Mouse (Mus musculus) bone marrow, adult 2 months (tissue): ENCODE results near the gene Cmtm7.

Experiments used
- CTCF ChIP-seq: fragments of 200-500 bp; IDR thresholded peaks from 2 replicates; pipeline ENCODE4 v1.5.1; 2011; ENCODE audit warnings: low read length, control low read depth; ENCODE audit not compliant: control insufficient read depth, insufficient read depth
- POLR2A ChIP-seq: fragments of 200-500 bp; IDR thresholded peaks from 2 replicates; pipeline ENCODE4 v1.6.1; 2011; ENCODE audit warnings: low read depth, mild to moderate bottlenecking, control low read depth, low read length, borderline replicate concordance; ENCODE audit not compliant: control insufficient read depth

DNA sequence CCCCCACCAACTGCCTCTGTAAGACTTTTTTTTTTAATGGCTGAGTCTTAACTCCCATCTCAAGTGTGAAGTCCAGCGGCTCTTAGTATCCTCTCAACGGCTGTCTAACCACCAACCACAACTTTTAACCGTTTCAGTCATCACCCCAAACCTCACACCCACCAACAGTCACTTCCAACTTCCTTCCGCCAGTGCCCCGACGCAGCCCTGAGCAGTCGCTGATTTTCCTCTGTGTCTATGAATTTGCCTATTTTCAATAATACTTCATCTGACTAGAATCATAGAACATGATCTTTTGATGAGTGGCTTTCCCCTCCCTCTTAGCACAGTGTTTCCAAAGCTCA is 3.6 kb downstream of the Cmtm7 start:
- TF ChIP-seq POLR2A (0 out of 2 replicates have a peak, but pooled peaks have one; percentile 11), CTCF (no peak)
